Mouse (Mus musculus) spleen, adult 12 weeks (tissue): ENCODE measurements around the gene Phrf1.
"Not testable (repeated sequence)": the region's sequence is repeated elsewhere in the genome, so short reads cannot be mapped to it uniquely, and the experiment has no call there.

Experiments used
- DNase-seq: peaks from one replicate; pipeline ENCODE4 v3.0.0; 2022; ENCODE audit warnings: low spot score

The Phrf1 gene

DNA sequence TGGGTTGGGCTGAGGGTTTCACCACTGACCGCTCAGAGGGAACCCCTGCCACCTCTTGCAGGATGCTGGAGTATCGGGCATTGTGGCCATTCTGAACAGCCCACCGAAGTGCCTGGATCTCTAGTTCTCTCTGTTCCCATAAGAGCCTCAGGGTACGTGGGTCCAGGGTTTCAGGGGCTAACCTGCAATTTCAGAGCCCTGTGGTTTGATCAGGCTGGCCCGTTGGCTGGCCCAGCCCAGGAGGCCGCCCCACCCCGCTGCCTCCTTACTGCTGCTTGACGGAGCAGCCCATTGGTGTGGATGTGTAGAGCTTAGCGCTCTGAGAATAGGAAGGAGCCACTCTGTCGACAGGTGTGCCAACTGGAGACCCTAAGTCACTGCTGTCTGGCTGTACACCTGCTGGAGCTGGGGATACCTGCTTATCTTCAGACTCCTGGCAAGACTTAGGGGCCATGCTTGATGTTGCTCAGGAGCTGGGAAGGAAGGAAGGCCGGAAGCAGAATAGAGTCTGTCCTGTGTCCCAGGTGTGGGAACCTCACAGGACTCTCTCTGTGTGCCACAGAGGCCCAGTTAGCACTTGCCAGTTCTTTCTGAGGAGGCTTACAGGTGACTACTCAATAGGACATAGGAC is 14.9 kb upstream of the Phrf1 start, which contains the start of gene Lmntd2:
Gene Lmntd2 (minus strand): TSS at position 476 of the 631 bp plus-strand sequence.
- no peak for DNase-seq

GRCm38 (mm10) chr7:141214310-141214709 is 14.3 kb upstream of the Phrf1 start:
- DNase-seq, result no peak

- peak; percentile 95 for DNase-seq
Observed at GRCm38 (mm10) chr7:141215101-141215879, 13.3 kb upstream of the Phrf1 start, which contains the start of gene Rassf7. Gene Rassf7, plus strand, starts transcription at chr7:141215860.

DNA sequence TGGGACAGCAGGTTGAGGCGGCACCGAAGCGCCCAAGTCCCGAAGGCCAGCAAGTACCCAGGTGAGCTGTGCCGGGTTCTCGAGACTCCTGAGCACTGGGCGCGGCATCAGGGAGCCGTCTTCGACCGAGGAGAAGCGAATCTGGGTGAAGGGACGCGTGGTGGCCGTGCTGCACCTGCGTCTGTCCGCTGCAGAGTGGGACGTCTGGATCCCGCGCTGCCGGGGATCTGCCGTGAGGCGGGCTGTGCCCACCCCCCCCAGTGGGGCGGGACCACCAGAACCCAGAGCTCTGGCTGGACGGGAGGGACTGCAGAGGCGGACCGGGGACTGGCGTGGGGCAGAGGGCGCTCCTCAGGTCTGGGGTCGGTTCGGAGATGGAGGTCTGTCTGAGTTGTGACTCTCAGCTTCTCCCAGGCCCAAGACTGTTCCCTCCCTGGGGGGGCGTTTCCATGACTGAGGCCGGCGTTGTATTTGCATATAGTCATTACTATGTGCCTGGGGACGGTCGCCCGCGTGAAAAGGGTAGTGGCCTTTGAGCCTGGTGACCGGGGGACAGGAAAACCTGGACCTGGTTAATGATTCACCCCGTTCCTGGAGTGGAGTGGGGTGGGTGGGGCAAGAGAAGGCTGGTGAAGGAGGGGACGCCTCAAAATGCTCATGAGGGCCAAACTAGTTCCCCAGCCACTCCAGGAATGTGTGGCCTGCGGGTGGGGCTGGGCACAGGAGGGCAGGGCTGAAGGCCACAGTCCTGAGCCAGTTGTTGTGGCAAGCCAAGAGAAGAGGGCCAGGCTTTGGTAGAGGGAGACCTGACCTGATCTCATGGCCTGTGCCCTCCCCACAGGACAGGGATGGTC is 12.5 kb upstream of the Phrf1 start:
- DNase-seq, result no peak

- no peak for DNase-seq
Observed at GRCm38 (mm10) chr7:141216894-141217293, 11.7 kb upstream of the Phrf1 start.

DNA sequence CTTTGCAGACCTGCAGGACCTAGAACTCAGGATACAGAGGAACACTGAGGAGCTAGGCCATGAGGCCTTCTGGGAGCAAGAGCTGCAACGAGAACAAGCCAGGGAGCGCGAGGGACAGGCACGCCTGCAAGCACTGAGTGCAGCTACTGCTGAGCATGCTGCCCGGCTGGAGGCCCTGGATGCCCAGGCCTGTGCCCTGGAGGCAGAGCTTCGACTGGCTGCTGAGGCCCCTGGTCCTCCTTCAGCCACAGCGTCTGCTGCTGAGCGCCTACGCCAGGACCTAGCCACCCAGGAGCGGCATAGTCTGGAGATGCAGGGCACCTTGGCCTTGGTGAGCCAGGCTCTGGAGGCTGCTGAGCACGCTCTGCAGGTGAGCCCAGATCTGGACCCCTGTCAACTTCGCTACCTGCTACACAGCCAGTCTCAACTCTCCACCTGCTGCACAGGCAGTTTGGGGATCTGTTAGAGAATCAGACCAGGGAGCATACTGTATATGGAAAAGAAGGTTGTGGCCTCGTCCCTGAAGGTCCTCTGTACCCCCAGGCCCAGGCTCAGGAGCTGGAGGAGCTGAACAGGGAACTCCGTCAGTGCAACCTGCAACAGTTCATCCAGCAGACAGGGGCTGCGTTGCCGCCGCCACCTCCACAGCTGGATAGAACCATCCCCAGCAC is 11.1 kb upstream of the Phrf1 start:
- no peak for DNase-seq

GRCm38 (mm10) chr7:141218141-141218540 is 10.4 kb upstream of the Phrf1 start:
- DNase-seq, result no peak

DNA sequence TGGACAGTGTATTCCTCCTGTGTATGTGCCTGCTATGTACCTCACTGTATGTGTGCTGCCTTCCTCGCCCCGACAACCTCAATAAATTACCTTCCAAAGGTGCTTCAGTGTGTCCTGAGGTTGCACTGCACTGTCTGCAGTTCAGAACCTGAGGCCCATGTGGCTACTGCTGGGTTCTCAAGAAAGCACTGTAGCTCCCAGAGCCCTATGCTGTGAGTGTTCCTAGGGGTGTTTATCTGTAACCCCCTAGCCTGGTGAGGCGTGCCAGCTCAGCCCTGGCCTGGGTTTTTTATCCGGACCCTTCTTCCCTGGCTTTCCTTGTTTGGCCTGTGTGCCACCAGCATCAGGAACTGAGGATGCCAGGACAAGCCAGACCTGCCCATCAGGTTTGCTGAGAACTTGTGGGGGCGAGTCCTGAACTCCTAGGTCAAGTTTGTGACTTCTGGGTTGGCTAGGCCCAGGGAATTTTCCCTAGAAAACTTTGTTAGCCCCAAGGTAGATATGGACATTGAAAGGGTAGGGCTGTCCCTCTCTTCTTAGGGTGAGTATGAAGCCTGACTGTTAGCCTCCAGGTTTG is 9.9 kb upstream of the Phrf1 start:
- DNase-seq, result no peak

DNA sequence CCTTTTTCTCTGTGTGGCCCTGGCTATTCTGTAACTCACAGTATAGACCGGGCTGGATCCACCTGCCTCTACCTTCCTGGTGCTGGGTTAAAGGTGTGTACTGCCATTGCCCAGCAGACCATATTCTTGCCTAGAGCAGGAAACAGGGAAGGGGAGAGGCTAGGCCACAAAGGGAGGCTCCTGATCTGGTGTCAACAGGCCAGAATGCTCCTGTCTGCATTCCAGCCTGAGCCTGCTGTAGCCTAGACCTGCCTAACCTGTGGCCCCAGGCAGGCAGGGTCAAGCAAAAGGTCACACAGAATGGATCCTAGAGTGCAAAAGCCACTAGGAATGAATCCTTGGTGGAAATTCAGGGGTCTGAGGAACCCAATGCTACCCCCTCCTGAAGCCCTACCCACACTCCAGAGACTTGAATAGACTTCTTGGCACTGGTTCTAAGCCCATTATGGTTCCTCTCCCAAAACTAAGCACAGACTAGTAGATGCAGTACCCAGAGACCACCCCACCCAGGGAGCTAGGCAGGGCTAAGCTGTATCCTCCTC is 9.0 kb upstream of the Phrf1 start:
- DNase-seq, result no peak

GRCm38 (mm10) chr7:141220377-141220776 is 8.2 kb upstream of the Phrf1 start:
- no peak for DNase-seq

GRCm38 (mm10) chr7:141221249-141222125 is 7.1 kb upstream of the Phrf1 start:
- DNase-seq, result peak; percentile 95

DNA sequence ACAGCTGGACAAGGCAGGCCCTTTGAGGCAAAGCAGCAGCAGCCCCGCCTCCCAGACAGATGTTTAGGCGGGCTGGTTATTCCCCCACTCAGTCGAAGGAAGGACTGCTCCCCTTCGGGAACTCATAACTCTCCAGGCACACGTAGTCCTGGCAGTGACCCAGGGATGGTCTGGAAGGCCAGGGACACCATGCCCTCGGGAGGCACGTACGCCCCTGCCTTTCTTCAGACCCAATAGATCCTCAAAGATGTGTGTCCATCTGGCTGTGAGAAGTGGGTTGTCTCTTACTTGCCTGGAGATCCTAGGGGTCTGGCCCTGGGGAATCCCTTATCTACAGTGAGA is 6.5 kb upstream of the Phrf1 start:
- DNase-seq, result no peak

- no peak for DNase-seq
Observed at GRCm38 (mm10) chr7:141222696-141223215, 5.8 kb upstream of the Phrf1 start.

GRCm38 (mm10) chr7:141226535-141226934 is 2.0 kb upstream of the Phrf1 start:
- no peak for DNase-seq

- DNase-seq, result no peak
Observed at GRCm38 (mm10) chr7:141227796-141228195, 788 bp upstream of the Phrf1 start.

DNA sequence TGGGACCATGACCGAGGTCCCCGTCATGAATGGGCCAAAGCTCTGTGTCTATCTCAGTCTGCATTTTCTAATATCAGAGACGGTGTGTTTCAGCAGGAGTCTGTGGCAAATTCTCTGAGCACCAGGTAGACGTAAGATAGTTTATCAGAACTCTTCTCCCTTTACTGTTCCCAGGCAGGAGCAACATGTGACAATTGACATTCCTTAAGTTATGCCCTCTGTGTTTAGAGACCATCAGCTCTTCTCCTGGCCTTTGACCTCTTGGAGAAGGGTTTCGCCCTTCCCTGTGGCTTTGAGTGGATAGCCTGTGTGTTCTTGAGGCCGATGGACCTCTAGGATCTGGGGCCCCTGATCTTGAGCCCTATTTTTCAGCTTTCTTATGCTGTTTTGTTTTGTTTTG is 1.1 kb downstream of the Phrf1 start:
- no peak for DNase-seq

DNA sequence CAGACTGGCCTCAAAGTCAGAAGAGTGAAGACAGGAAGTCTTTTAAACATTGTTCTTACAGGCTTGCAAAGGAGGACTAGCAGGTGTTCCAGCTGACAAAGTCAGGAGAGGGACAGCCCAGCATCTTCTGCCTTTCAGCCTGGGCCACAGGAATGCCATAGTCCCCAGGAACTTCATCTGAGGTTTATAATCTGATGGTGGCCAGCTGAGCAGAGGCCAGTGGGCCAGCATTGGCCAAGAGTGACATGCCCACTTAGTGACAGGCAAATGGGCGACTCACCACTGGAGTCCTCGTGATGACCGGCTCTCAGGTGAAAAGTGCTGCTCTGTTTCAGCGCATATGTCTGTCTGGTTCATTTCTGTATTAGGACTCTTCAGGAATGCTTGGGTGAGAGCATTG is 2.0 kb downstream of the Phrf1 start:
- no peak for DNase-seq

- no peak for DNase-seq
Observed at GRCm38 (mm10) chr7:141231111-141231510, 2.5 kb downstream of the Phrf1 start.

DNA sequence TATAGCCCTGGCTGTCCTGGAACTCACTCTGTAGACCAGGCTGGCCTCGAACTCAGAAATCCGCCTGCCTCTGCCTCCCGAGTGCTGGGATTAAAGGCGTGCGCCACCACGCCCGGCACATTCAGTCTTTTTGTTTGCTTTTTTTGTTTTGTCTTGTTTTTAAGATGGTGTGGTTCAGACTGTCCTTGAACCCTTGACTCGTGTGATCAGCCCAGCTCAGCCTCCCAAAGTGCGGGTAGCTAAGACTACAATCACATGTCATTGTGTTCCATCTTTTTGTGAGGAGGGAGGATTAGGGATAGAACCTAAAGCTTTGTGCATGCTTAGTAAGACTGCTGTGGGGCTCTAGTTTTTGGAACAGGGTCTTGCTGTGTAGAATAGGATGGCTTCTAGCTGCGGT is 3.0 kb downstream of the Phrf1 start:
- DNase-seq, result no peak

DNA sequence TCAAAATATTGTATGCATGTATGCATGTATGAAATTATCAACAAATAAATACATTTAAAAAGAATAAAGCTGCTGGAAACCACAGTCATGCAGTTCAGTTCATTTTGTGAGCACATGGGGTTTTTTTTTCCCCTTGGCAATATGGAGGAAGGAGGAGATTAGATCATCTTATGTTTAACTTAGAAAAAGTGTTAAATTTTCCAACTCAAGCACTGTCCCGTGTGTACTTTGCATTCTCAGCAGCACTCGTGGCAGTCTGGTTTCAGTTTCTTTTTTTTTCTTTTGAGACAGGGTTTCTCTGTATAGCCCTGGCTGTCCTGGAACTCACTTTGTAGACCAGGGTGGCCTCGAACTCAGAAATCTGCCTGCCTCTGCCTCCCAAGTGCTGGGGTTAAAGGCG is 21.9 kb downstream of the Phrf1 start:
- DNase-seq, result not testable (repeated sequence)
